Mouse (Mus musculus): ENCODE data around the gene Phf13.

Phf13 gene

GRCm38 (mm10) chr4:151993035-151993434 is 3.0 kb downstream of the Phf13 start:
- in situ Hi-C loops (cut with MboI; ENCODE audit: low sequenced_read_pairs): no loop called here

GRCm38 (mm10) chr4:151992091-151992490 is 4.0 kb downstream of the Phf13 start:
- in situ Hi-C loops (cut with MboI; ENCODE audit: low sequenced_read_pairs): no loop called here

GRCm38 (mm10) chr4:151989110-151989488 is 7.0 kb downstream of the Phf13 start:
- in situ Hi-C loops (cut with MboI; ENCODE audit: low sequenced_read_pairs): no loop called here

- in situ Hi-C loops (cut with MboI; ENCODE audit: low sequenced_read_pairs): no loop called here
Observed at GRCm38 (mm10) chr4:151988342-151989109, 7.5 kb downstream of the Phf13 start, which contains the start of gene Thap3. Gene Thap3, minus strand, starts transcription at chr4:151988997.

GRCm38 (mm10) chr4:151988014-151988341 is 8.1 kb downstream of the Phf13 start:
- in situ Hi-C loops (cut with MboI; ENCODE audit: low sequenced_read_pairs): no loop called here

GRCm38 (mm10) chr4:151986650-151987049 is 9.4 kb downstream of the Phf13 start:
- in situ Hi-C loops (cut with MboI; ENCODE audit: low sequenced_read_pairs): no loop called here

GRCm38 (mm10) chr4:151985886-151986285 is 10.2 kb downstream of the Phf13 start:
- in situ Hi-C loops (cut with MboI; ENCODE audit: low sequenced_read_pairs): no loop called here

- in situ Hi-C loops (cut with MboI; ENCODE audit: low sequenced_read_pairs): no loop called here
Observed at GRCm38 (mm10) chr4:151983560-151983959, 12.5 kb downstream of the Phf13 start.

- in situ Hi-C loops (cut with MboI; ENCODE audit: low sequenced_read_pairs): no loop called here
Observed at GRCm38 (mm10) chr4:151983043-151983442, 13.0 kb downstream of the Phf13 start.

- in situ Hi-C loops (cut with MboI; ENCODE audit: low sequenced_read_pairs): no loop called here
Observed at GRCm38 (mm10) chr4:151981363-151981762, 14.7 kb downstream of the Phf13 start.

- in situ Hi-C loops (cut with MboI; ENCODE audit: low sequenced_read_pairs): no loop called here
Observed at GRCm38 (mm10) chr4:151980699-151981098, 15.4 kb downstream of the Phf13 start.

- in situ Hi-C loops (cut with MboI; ENCODE audit: low sequenced_read_pairs): no loop called here
Observed at GRCm38 (mm10) chr4:151977748-151978147, 18.3 kb downstream of the Phf13 start.

- in situ Hi-C loops (cut with MboI; ENCODE audit: low sequenced_read_pairs): no loop called here
Observed at GRCm38 (mm10) chr4:151975441-151975840, 20.6 kb downstream of the Phf13 start.

- in situ Hi-C loops (cut with MboI; ENCODE audit: low sequenced_read_pairs): no loop called here
Observed at GRCm38 (mm10) chr4:151972221-151972967, 23.7 kb downstream of the Phf13 start.

GRCm38 (mm10) chr4:151968204-151968921 is 27.7 kb downstream of the Phf13 start:
- in situ Hi-C loops (cut with MboI; ENCODE audit: low sequenced_read_pairs): no loop called here

- in situ Hi-C loops (cut with MboI; ENCODE audit: low sequenced_read_pairs): no loop called here
Observed at GRCm38 (mm10) chr4:151962817-151963216, 33.2 kb downstream of the Phf13 start.

- in situ Hi-C loops (cut with MboI; ENCODE audit: low sequenced_read_pairs): no loop called here
Observed at GRCm38 (mm10) chr4:151960513-151960854, 35.6 kb downstream of the Phf13 start.

- in situ Hi-C loops (cut with MboI; ENCODE audit: low sequenced_read_pairs): no loop called here
Observed at GRCm38 (mm10) chr4:151959849-151960512, 36.1 kb downstream of the Phf13 start.

GRCm38 (mm10) chr4:151957584-151958315 is 38.3 kb downstream of the Phf13 start:
- in situ Hi-C loops (cut with MboI; ENCODE audit: low sequenced_read_pairs): no loop called here

GRCm38 (mm10) chr4:151955791-151956190 is 40.3 kb downstream of the Phf13 start:
- in situ Hi-C loops (cut with MboI; ENCODE audit: low sequenced_read_pairs): no loop called here

- in situ Hi-C loops (cut with MboI; ENCODE audit: low sequenced_read_pairs): no loop called here
Observed at GRCm38 (mm10) chr4:151953209-151953608, 42.8 kb downstream of the Phf13 start.

Measured in CH12F3 (cell line).